Mouse (Mus musculus) CD8-positive naive resting alpha-beta T cell, adult 2 months (primary cell): Measurements from ENCODE around the gene Rp9.

ENCODE experiments used
- DNase-seq, 2 experiments: peaks; one replicate each; pipeline ENCODE4 v3.0.0; 2022; ENCODE audit warnings: low read depth in 2 of 2, low spot score in 2 of 2

The Rp9 gene

GRCm38 (mm10) chr9:22368030-22368429 is 101.5 kb downstream of the Rp9 start:
- no peak for DNase-seq

GRCm38 (mm10) chr9:22366621-22367020 is 102.9 kb downstream of the Rp9 start:
- no peak for DNase-seq

- no peak for DNase-seq
Measured at GRCm38 (mm10) chr9:22366221-22366620, 103.3 kb downstream of the Rp9 start.
